Mouse (Mus musculus) embryonic facial prominence, embryonic 12.5 days (tissue): ENCODE measurements around the gene Etv6. TPM values are rescaled to one million over a fixed set of nuclear protein-coding genes. Genes with fewer than 3 reads are reported as not detected.

Source experiments
- ATAC-seq: fragments of 200-750 bp; cut with Nextera tagmentation; 2 replicates; pipeline ENCODE4 v1.8.0; 2017; ENCODE audit not compliant: insufficient number of reproducible peaks, insufficient read depth, low FRiP score, low TSS enrichment
- H3K27ac ChIP-seq: fragments of 300-500 bp; sonication (generic); 2 replicates; pipeline ENCODE4 v1.5.1; 2016; ENCODE audit warnings: mild to moderate bottlenecking
- H3K27me3 ChIP-seq: fragments of 300-500 bp; sonication (generic); 2 replicates; pipeline ENCODE4 v1.6.1; 2016; ENCODE audit warnings: mild to moderate bottlenecking, moderate library complexity
- H3K36me3 ChIP-seq: fragments of 300-500 bp; sonication (generic); 2 replicates; pipeline ENCODE4 v1.6.1; 2016; ENCODE audit warnings: mild to moderate bottlenecking
- H3K4me1 ChIP-seq: fragments of 300-500 bp; sonication (generic); 2 replicates; pipeline ENCODE4 v1.6.1; 2016
- H3K4me2 ChIP-seq: fragments of 300-500 bp; sonication (generic); replicated peaks from 2 replicates; pipeline ENCODE4 v1.6.1; 2016; ENCODE audit warnings: mild to moderate bottlenecking, moderate library complexity
- H3K4me3 ChIP-seq: fragments of 300-500 bp; sonication (generic); 2 replicates; pipeline ENCODE4 v1.5.1; 2016; ENCODE audit warnings: mild to moderate bottlenecking
- H3K9ac ChIP-seq: fragments of 300-500 bp; sonication (generic); 2 replicates; pipeline ENCODE4 v1.6.1; 2016; ENCODE audit warnings: mild to moderate bottlenecking, moderate library complexity
- H3K9me3 ChIP-seq: fragments of 300-500 bp; sonication (generic); 2 replicates; pipeline ENCODE4 v1.6.1; 2016; ENCODE audit warnings: mild to moderate bottlenecking, moderate library complexity
- WGBS: fragments of 180-500 bp; shearing (Covaris S2); methylation state at CpG from one replicate; pipeline ENCODE4 v1.1.7; 2016; 5-methylcytosine and 5-hydroxymethylcytosine counted together
- polyA plus RNA-seq: library from polyadenylated mRNA; unstranded; fragments of >200 nt; fragmentation: Nextera tagmentation; extraction: Ambion mirVana; gene quantifications from 2 replicates; pipeline ENCODE4 v1.2.1, GENCODE M21; 2016

The Etv6 gene
- polyA plus RNA-seq, 1 experiment from 2014 or later = 15.8 TPM

DNA sequence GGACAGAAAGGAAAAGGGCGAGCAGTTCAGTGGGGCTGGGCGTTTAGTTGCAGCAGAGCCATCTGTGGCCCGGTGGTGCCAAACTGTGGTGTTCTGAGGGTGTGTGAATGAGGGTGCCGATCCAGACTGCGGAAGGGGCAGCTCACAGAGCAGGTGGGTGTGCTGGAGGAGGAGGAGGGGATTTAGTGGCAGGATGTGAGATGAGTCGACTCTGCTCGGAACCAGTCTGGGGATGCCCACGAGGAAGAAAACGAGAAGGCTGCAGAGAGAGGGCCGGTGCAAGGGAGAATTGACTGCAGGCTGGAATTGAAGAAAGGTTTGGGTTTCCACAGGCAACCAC lies 24.0 kb downstream of the Etv6 start:
- no peaks in the 10 kb centered on the region for H3K27me3 ChIP-seq
- no peak overlapping the region for H3K27ac ChIP-seq
- no peak overlapping the region for H3K9ac ChIP-seq
- no peak overlapping the region for H3K4me2 ChIP-seq
- no peak overlapping the region for H3K4me3 ChIP-seq
- no peaks in the 10 kb centered on the region for H3K36me3 ChIP-seq
- WGBS = 65% methylated on average over 10 of the region's 10 CpGs
- ATAC-seq = no peak
- H3K9me3 ChIP-seq = no peaks in the 10 kb centered on the region
- peaks cover 12% of the 10 kb centered on the region for H3K4me1 ChIP-seq

DNA sequence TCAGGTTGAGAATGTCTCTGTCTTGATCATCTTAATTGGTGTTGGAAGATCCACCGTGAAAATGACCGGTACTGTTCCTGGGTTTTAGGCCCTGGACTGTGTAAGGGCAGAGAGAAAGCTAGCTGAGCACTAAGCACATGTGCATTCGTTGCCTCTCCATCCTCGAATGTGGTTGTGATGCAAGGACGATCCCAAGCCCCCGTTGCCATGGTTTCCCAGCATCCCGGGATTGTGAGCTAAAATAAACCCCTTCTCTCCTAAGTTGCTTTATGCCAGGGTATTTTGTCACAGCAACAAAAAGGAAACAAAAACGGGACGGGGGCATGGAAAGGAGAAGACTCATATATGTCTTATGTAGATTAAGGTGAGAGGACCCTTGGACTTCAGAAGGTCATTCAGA lies 24.5 kb downstream of the Etv6 start:
- no peak overlapping the region for H3K4me2 ChIP-seq
- H3K9me3 ChIP-seq = no peaks in the 10 kb centered on the region
- no peak overlapping the region for H3K27ac ChIP-seq
- no peak overlapping the region for H3K9ac ChIP-seq
- 85% methylated on average over 9 of the region's 9 CpGs for WGBS
- H3K36me3 ChIP-seq = no peaks in the 10 kb centered on the region
- H3K27me3 ChIP-seq = no peaks in the 10 kb centered on the region
- no peak overlapping the region for H3K4me3 ChIP-seq
- H3K4me1 ChIP-seq = peaks cover 12% of the 10 kb centered on the region
- no peak for ATAC-seq

DNA sequence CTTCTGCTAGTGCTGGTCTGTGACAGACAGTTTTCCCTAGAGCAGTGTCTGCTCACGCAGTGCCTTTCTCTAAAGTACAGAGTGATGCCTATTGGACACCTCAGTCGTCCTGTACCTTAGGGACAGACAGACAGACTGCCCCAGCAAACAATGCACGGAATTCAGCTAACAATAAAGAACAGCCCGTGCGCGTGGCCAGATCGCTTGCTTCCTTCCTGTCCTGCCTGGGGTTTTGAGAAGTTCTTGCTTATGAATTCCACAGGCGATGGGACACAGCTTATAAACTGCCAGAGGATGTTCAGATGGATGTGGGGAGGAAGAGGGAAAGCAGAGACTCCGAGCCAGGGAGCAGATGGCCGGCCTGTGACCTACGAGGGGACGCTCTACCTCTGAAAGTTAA lies 25.3 kb downstream of the Etv6 start:
- peaks cover 12% of the 10 kb centered on the region for H3K4me1 ChIP-seq
- no peak overlapping the region for H3K4me3 ChIP-seq
- no peak overlapping the region for H3K27ac ChIP-seq
- no peak overlapping the region for H3K4me2 ChIP-seq
- H3K36me3 ChIP-seq = no peaks in the 10 kb centered on the region
- H3K9me3 ChIP-seq = no peaks in the 10 kb centered on the region
- no peaks in the 10 kb centered on the region for H3K27me3 ChIP-seq
- no peak overlapping the region for H3K9ac ChIP-seq
- WGBS = 76% methylated on average over 12 of the region's 12 CpGs
- no peak for ATAC-seq

DNA sequence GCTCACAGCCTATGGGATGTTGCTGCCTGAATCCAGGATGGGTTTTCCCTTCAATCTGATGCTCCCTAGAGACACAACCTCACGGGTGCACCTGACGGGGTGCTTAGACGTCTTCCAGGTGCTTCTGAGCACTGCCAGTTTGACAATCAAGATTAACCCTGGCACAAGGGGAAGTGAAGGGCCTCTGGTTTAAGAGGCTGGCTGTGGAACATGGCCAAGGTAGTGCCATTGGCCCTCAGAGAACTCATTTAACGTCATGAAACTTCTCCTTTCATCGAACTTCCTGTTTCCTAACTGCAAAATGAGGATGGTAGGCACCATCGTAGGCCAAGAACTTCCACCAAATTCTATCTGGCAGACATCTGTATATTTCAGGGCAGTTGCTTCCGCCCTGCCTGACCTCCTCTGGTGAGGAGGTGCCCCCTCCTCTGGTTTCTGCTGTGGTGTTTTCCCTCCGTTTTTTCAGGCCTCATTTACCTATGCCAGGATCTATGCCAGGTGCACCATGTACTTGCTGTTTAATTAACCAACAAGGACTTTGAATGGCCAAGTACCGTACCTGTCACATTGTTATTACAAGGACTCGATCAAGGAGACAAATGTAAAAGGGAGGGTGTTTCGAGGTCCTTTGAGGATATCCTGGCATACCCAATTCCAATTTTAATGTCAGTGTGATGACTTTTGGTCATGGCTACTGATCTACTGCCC lies 29.7 kb downstream of the Etv6 start:
- Histone ChIP-seq H3K4me1 (no peaks in the 10 kb centered on the region), H3K9me3 (no peaks in the 10 kb centered on the region), H3K27ac (no peak overlapping the region), H3K4me3 (no peak overlapping the region), H3K9ac (no peak overlapping the region), H3K36me3 (0 out of 2 replicates have a peak, but pooled peaks cover 4% of the 10 kb centered on the region), H3K4me2 (no peak overlapping the region), H3K27me3 (no peaks in the 10 kb centered on the region)
- ATAC-seq = no peak
- WGBS = 81% methylated on average over 11 of the region's 11 CpGs

DNA sequence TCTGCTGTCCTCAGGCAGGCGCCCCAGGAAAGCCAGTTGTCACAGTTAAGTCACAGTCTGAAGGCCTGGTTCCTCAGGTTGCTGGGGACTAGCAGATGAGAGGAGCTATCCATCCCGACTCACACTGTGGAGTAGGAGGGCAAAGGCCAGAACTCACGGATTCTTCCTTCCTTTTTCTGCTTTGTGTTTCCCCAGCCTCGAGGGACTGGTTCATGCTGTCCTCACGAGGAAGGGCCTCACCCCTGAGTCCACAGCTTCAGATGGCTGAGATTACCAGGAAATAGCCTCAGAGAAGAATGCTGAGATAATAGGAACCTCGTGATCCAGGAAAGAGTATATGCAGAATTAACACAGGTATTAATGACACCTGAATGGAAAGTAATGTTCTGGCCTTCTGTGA lies 30.6 kb downstream of the Etv6 start:
- Histone ChIP-seq H3K4me3 (no peak overlapping the region), H3K4me2 (no peak overlapping the region), H3K4me1 (no peaks in the 10 kb centered on the region), H3K9ac (no peak overlapping the region), H3K27ac (no peak overlapping the region), H3K36me3 (0 out of 2 replicates have a peak, but pooled peaks cover 4% of the 10 kb centered on the region), H3K9me3 (no peaks in the 10 kb centered on the region), H3K27me3 (no peaks in the 10 kb centered on the region)
- WGBS = 42% methylated on average over 6 of the region's 6 CpGs
- ATAC-seq = no peak

DNA sequence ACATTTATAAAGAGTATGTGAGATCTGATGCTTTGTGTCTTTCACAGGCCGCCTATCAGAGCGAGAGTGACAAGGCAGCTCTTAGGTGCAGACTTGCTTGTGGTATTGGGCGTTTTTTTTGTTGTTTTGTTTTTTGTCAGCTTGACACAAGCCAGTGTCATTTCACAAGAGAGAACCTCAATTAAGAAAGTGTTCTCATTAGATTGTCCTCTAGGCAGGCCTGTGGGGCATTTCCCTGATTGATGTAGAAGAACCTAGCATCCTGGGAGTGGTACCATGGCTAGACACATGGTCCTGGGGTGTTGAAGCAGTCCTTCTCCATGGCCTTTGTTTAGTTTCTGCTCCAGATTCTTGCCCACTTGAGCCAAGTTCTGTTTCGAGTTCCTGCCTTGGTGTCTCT lies 31.5 kb downstream of the Etv6 start:
- H3K36me3 ChIP-seq = 0 out of 2 replicates have a peak, but pooled peaks cover 4% of the 10 kb centered on the region
- H3K9me3 ChIP-seq = no peaks in the 10 kb centered on the region
- ATAC-seq = no peak
- no peaks in the 10 kb centered on the region for H3K27me3 ChIP-seq
- no peaks in the 10 kb centered on the region for H3K4me1 ChIP-seq
- H3K4me3 ChIP-seq = no peak overlapping the region
- 84% methylated on average over 4 of the region's 4 CpGs for WGBS
- no peak overlapping the region for H3K4me2 ChIP-seq
- H3K9ac ChIP-seq = no peak overlapping the region
- H3K27ac ChIP-seq = no peak overlapping the region

DNA sequence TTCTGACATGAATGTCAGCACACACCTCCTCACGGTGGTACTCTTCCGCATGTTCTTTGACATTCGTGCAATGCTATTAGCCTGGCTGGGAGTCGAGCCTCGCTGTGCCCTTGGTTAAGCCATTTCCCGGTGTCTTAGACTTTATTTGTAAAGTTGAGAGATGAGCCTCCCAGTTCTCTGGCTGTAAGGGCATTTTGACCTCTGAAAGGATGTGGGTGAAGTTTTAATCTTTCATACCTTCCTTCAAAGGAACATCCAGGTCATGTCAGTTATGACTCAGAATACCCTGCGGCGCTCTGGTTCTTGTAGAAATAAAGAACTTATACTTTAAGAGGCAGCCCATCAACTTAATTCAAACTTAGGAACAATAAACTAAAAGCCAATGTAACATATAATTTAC lies 32.0 kb downstream of the Etv6 start:
- 97% methylated on average over 8 of the region's 8 CpGs for whole genome bisulfite sequencing
- H3K27ac ChIP-seq = no peak overlapping the region
- ATAC-seq = no peak
- no peak overlapping the region for H3K9ac ChIP-seq
- H3K27me3 ChIP-seq = no peaks in the 10 kb centered on the region
- no peaks in the 10 kb centered on the region for H3K9me3 ChIP-seq
- H3K4me2 ChIP-seq = no peak overlapping the region
- H3K36me3 ChIP-seq = 0 out of 2 replicates have a peak, but pooled peaks cover 4% of the 10 kb centered on the region
- no peak overlapping the region for H3K4me3 ChIP-seq
- no peaks in the 10 kb centered on the region for H3K4me1 ChIP-seq

DNA sequence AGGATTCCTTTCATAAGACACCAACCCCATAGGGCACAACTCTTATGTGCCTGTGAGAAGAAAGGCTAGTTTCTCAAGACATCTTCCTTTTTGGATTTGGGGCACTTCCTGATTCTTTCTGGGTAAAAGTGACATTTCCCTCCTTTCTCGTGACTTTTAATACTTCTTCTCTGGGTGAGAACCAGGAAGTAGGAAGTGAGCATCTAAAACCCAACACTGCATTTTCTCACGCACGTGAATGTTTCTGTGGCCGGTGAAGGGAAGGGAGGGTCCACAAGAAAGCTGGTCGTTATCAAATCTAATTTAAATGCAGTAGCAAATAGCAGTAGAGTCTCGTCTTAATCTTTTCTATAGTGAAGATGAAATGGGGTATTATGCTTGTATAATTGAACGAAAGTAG lies 36.9 kb downstream of the Etv6 start:
- H3K36me3 ChIP-seq = 0 out of 2 replicates have a peak, but pooled peaks cover 9% of the 10 kb centered on the region
- no peak for ATAC-seq
- H3K27ac ChIP-seq = no peak overlapping the region
- H3K4me2 ChIP-seq = no peak overlapping the region
- H3K27me3 ChIP-seq = no peaks in the 10 kb centered on the region
- no peaks in the 10 kb centered on the region for H3K4me1 ChIP-seq
- no peak overlapping the region for H3K9ac ChIP-seq
- no peaks in the 10 kb centered on the region for H3K9me3 ChIP-seq
- 90% methylated on average over 7 of the region's 7 CpGs for WGBS
- H3K4me3 ChIP-seq = no peak overlapping the region

DNA sequence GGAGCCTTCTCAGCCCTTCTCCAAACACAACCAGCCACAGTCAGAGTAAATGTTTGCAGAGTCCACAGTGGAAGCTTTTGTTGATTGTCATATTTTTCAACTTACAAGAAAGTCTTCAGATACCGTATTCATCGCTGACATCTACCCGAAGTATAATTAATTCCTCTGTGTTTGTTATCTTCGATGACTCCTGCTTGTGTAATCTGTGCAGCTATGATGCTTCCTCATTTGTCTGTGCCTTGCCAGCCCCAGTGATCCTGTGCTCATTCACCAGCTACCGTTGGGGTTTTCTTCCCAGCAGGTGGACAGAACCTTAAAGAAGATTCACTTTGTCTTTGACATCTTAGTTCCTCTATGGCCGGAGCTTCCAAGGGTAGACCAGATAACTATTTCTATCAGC lies 37.4 kb downstream of the Etv6 start:
- Histone ChIP-seq H3K4me2 (no peak overlapping the region), H3K36me3 (0 out of 2 replicates have a peak, but pooled peaks cover 10% of the 10 kb centered on the region), H3K27ac (no peak overlapping the region), H3K4me1 (no peaks in the 10 kb centered on the region), H3K9me3 (no peaks in the 10 kb centered on the region), H3K4me3 (no peak overlapping the region), H3K9ac (no peak overlapping the region), H3K27me3 (no peaks in the 10 kb centered on the region)
- ATAC-seq = no peak
- 92% methylated on average over 6 of the region's 6 CpGs for WGBS

DNA sequence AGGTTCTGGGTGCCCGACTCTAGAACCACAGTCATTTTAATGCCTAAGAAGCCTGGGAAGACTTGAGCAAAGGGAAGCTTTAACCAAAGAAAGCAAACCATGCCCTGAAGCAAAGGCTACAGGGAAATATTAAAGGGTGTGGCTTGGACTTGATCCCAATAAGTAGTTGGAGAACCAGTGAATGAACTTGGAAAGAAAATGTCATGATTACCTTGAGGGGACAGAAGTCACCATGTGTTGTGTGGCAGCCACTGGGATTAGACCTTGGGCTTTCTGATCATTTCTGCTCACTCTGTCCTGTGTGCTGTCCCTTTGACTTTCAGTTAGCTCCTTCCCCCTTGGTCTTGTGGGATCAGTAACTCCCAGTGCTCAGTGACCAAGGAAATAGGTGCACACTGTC lies 38.9 kb downstream of the Etv6 start:
- H3K9ac ChIP-seq = no peak overlapping the region
- no peak overlapping the region for H3K4me3 ChIP-seq
- H3K27ac ChIP-seq = no peak overlapping the region
- H3K4me1 ChIP-seq = no peaks in the 10 kb centered on the region
- no peaks in the 10 kb centered on the region for H3K9me3 ChIP-seq
- 0 out of 2 replicates have a peak, but pooled peaks cover 9% of the 10 kb centered on the region for H3K36me3 ChIP-seq
- no peaks in the 10 kb centered on the region for H3K27me3 ChIP-seq
- 94% methylated on average over 1 of the region's 1 CpGs for WGBS
- H3K4me2 ChIP-seq = no peak overlapping the region
- ATAC-seq = no peak

DNA sequence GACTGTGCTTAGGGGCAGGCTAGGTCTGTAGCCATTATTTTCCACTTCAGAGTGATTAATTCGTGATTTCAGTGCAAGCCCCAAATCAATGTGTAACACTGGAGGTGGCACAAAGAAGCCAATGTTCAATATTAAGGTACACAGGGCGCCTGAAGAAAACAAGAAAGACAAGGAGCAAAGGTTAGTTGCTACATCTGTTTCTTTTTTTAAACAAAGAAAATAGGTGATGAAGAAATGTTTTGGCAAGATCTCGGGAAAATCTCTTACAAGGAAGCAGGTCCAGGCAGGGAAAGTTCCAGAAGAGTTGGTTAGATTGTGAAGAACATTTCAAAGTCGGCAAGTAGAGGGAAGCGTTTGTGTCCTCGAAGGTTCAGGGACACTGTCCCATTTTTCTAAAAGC lies 39.5 kb downstream of the Etv6 start:
- 0 out of 2 replicates have a peak, but pooled peaks cover 9% of the 10 kb centered on the region for H3K36me3 ChIP-seq
- 90% methylated on average over 6 of the region's 6 CpGs for WGBS
- no peak overlapping the region for H3K4me2 ChIP-seq

DNA sequence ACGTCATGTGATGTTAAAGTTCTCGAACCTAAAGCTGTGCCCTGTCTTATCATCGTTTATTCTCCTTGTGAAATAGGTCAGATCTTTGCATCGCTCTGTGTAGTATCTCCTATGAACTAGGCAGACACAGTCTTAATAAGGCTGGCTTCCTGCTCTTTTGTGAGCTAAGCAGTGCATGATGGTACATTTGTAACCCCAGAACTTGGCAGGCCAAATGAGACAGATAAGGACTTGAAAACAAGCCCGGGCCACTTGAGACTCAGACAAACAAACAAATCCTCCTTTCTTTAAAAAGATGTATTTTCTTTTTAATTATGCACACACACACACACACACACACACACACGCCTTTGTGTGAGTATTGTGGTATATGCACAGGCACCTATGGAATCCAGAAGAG lies 42.5 kb downstream of the Etv6 start:
- H3K9me3 ChIP-seq = no peaks in the 10 kb centered on the region
- no peak overlapping the region for H3K9ac ChIP-seq
- no peak overlapping the region for H3K4me2 ChIP-seq
- H3K36me3 ChIP-seq = 0 out of 2 replicates have a peak, but pooled peaks cover 9% of the 10 kb centered on the region
- WGBS = 89% methylated on average over 6 of the region's 6 CpGs
- H3K27me3 ChIP-seq = no peaks in the 10 kb centered on the region
- H3K27ac ChIP-seq = no peak overlapping the region
- peaks cover 5% of the 10 kb centered on the region; the same call in 1 of the 2 replicates for H3K4me1 ChIP-seq
- ATAC-seq = no peak
- H3K4me3 ChIP-seq = no peak overlapping the region

More for the DNA sequence above, 39.5 kb downstream of the Etv6 start:
- ATAC-seq = no peak
- Histone ChIP-seq H3K27ac (no peak overlapping the region), H3K4me1 (peaks cover under 1% of the 10 kb centered on the region; the same call in 1 of the 2 replicates), H3K9ac (no peak overlapping the region), H3K27me3 (no peaks in the 10 kb centered on the region), H3K9me3 (no peaks in the 10 kb centered on the region), H3K4me3 (no peak overlapping the region)
